Mouse (Mus musculus) forelimb bud, embryonic 11.5 days (tissue): ENCODE results near the gene C2cd4b.

Source experiments
- DNase-seq: peaks from one replicate; pipeline ENCODE4 v3.0.0-alpha.2; 2012; ENCODE audit warnings: low read depth, low spot score

C2cd4b gene

DNA sequence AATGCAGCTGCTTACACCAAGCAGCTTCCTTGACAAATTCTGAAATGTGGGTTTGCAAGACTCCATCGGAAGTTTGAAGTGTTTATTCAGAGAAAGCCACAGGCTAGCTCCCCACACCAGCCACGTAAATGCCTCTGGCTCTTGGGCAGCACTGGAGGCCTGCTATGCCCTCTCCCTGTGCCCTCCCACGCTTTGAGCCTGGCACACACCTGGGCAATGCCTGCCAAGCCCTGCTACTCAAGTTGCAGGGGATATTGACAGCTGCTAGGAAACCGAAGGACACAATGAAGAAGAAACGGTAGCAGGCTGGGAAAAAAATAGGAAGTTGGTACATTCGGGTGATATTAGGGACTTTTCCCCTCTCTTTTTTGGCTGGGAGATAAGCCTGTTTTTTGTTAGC, 15.0 kb downstream of the C2cd4b start:
- DNase-seq: no peak

DNA sequence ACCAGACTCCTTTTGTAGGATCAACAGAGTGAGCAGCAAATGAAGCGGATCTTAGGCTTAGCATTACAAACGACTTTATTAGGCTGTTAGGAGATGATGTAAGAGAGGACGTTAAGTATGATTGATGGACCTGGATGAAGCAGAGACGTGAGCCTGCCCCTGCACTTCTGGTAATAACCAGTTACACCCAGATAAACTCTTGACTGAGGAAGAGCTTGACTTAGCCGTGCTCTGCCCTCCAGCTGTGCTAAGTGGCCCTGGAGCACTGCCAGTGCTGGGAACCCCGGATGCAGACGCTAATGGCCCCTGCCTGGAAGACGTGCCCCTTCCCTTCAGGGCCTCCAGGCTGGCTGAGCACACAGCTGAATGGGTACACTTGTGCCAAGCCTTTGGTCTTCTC, 19.3 kb downstream of the C2cd4b start:
- no peak for DNase-seq

DNA sequence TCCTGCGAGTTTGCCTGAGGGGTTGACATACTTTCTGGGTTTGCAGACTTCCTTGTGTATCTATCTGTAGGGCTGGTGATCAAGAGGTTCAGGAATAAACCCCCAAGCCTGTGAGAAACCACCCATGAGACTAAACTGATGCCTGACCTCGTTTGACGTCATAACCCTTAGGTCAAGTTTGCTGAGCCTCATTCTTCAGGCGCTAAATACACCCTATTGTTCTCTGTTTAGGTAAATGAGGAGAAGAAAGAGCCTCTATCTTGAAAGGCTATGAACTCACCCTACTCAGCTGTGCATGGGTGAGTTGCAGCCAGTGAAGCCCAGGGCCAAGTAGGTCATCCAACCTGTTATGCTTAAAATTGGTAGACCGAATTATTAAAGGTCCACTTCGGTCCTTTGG, 23.5 kb downstream of the C2cd4b start:
- DNase-seq: no peak

DNA sequence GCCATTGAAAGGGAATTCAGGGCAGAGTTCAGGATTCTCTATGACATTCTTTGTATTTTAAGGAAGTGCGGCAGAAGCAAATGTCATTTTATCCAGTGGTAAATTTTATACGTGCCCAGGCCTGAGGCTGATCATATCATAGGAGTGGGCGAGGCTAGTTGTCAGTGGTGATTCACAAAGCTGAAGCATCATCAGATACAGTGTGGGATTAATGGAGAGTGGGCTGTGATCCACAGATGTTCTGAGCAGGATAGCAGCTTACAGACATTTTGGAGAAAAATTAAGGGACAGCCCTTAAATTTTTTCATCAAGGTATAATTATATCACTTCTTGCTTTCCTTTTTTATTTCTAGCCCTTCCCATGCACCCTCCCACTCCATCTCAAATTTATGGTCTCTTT, 24.2 kb downstream of the C2cd4b start:
- no peak for DNase-seq

DNA sequence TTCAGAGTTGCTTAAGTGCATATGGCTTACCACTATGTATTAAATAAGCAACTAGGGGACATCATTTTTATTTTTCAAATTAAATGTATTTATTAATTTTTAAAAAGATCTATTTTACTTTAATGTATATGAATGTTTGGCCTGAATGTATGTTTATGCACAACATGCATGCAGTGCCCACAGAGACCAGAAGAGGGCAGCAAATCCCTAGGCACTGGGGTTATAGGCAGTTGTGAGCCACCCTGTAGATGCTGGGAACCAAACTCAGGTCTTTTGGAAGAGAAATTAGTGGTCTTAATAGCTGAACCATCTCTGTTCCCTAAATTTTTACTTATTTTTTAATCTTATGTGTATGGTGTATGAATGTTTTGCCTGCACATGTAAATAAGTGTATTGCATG, 24.7 kb downstream of the C2cd4b start:
- no peak for DNase-seq

DNA sequence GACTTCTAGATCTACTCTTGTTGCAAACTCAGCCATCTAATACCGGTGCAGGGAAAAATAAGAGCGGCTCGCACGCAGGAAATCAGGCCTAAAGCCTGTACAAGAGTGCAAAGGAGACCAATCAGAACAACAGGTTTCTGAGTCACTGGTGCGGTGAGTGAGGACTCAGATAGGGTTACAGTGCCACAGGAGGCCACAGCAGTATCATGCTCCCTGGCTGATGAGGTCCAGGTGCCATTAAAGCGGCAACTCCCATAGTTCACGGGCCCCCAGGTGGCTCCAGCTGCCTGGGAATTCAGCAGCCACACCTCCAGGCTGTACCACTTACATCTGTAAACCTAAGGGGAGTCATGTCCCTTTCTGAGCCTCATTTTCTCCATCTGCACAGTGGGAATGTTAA, 27.1 kb downstream of the C2cd4b start:
- DNase-seq: no peak

DNA sequence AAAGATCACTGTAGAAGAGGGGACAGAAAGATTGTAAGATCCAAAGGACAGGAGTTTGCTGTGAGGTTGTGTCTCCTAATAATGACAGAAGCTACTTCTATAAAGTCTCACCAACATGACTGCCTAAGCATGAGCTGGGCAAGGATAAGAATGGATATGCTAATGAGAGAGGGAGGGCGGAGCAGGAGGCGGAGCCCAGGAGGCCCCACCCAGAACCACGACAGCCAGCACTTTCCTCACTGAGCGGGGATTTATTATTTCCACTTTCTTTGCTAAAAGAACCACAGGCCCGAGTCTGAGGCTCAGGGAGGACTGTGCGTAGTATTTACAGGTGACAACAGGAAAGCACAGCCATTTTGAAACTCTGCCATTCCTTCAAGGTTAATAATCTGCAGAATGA, 28.4 kb downstream of the C2cd4b start:
- DNase-seq: no peak

DNA sequence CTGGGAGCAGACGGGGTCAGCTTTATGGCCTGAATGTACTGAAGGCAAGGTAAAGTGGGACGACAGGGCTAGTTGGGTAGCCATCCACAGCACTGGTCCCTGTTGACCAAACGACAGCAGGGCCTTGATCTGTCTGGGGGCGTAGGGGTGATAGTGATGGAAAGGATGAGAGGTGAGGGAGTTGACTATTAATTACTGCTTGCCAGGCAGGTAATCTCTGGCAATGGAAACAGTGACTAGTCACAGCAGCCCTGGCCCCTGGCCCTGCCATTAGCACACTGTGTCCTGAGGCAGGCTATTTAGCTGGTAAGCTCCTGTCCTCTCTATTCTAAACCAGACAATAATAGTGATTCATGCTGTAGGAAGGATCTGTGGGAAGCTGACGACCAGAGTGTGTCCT, 33.2 kb downstream of the C2cd4b start:
- DNase-seq: no peak

DNA sequence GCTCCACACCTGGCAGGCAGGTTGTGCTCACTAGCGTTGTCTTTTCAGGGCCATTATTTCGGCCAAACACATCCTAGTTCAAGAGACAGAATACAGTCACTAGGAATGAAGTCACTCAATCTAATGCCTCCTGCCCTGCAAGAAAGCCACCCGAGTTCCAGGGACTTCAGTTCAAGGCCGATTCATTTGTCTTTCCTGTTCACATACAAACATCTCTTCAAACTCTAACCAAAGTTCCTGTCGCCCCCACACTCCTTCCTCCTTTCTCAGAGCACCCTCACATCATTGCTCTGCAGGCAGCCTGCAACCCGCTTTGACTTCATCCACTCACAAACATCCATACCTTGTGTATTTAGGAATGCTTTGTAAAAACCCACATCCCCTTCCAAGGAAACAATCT, 34.3 kb downstream of the C2cd4b start:
- DNase-seq: no peak

DNA sequence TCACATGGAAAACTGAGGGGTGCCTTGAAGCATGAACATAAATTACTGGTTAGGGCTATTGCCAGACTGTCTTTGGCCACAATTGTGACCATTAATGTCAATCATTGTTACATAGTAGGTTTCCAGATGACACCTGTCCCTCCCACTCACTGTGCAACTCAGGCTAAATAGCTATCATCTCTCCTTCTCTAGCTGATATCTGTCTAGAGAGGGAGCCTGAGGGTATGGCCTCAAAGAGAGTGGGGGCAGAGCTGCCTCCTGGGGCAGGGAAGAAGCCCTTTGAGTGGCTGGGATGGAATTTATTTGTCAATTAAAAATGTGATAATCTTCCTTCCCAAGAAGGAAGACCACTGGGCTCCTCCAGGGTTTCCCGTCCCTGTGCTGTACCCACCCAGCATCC, 35.0 kb downstream of the C2cd4b start:
- no peak for DNase-seq

DNA sequence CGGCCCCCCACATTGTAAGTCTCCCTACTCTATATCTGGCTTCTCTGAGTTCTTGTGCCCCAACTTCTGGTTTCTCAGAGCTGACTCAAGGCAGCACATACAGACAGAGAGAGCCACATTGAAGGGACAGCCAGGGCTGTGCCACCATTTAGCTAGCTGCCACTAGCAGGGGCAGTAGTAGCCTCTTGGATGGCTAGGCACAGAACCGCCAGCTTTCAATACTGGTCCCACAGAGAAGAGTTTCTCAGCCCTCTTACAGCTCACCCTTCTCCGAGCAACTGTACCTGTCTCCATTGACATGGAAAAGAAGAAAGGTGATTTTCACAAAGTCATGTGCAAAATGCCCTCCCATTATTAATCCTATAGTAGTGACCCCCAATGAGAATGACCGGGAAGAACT, 35.4 kb downstream of the C2cd4b start:
- DNase-seq: no peak

DNA sequence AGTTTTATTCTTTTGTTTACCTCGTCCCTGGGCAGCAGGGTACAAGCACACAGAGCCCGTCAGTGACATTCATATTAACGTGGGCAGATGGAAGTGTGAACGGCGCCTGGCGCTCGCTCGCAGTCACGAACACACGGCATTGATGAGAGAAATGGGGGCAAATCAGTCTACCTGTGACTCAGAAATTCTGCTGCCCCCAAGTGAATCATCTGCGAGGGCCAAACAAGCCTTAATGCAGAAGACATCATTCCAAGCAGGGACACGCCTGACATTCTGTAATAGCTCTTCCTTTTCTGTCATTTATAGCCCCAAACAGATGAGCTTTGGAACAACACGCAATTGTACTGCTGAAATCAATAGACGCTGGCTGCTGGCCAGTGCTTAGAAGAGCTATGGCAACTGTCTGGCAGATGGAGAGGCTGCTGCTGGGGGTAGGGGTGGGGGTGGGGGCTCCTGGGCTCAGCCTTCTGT, 36.0 kb downstream of the C2cd4b start:
- no peak for DNase-seq

DNA sequence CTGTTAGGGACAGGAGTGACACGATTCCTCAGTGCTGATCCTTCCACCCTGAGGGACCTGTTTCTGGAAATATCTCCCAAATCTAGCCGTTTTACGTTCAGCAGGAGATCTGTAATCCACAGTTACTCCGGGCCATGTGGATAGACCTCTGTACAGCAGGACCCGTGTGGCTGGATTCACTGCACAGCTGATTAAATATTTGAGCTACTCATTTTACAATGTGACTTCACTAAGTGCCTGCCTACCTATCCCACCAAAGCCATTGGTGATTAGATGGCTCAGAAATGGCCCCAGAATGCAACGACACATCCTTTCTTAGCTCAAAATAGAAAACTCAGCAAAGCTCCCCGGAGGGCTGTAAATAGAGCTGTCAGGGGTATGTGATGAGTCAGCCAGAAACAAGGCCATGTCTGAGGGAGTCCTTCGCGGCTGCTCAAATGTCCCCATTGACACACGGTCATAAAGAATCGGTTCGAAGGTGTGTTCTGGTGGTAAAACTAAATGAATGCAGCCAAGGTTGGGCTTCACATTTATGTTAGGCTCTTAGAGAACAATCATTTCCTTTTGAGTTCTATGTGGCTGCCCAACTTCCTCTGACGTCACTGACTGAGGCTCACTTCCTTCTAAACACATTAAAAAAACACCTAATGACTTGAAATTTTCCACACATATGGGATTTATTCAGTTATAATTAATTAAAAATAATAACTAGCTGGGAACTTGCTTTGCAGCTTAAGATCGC, 40.0 kb downstream of the C2cd4b start:
- DNase-seq: no peak

DNA sequence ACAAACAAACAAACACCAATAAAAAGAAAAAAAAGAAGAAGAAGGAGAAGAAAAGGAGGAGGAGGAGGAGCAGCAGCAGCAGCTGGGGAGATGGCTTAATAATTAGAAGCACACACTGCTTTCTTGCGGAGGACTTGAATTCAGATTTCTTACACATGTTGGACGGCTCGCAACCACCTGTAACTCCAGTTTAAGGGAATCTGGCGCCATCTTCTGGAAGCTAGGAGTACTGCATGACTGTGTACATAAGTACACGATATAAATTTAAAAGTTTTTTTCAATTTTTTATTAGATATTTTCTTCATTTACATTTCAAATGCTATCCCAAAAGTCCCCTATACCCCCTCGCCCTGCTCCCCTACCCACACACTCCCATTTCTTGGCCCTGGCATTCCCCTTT, 43.0 kb downstream of the C2cd4b start:
- DNase-seq: peak; percentile 52

DNA sequence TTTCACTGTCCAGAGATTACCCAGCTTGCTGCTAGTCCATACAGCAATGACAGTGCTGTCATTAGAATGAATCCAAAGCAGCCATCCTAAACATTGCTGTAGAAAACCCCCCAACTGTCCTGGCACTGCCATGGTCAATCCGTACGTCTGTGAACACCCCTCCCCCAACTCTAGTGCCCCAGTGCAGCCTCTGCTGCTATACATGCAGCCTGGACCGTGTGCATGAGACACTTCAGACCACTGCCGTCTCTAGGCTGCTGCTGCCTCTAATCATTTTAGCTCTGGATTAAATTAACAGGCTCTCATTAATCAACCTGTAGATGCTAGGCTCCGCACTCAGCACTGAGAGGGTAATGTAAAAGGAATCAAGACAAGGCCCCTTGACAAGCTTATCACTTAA, 47.8 kb downstream of the C2cd4b start:
- no peak for DNase-seq

DNA sequence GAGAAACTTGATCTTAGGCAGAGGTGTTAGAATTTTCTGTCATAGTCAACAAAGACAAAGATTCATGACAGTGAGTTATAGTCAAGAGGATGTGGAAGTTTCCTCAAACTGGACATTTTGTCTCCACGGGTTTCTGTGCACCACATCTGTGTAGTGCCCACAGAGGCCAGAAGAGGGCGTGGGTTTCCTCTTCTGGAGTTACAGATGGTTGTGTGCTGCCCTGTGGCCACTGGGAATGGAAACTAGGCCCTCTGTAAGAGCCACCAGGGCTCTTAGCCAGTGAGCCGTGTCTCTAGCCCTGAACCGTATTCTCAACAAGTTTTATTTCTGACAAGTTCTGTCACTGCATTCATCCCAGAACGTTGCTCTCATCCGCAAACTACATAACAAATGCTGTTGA, 51.3 kb downstream of the C2cd4b start:
- no peak for DNase-seq
